Mouse (Mus musculus): ENCODE results near the gene 4930402H24Rik.

Gene 4930402H24Rik

GRCm38 (mm10) chr2:130805146-130805545 is 101.1 kb downstream of the 4930402H24Rik start:
- no peak for DNase-seq

DNA sequence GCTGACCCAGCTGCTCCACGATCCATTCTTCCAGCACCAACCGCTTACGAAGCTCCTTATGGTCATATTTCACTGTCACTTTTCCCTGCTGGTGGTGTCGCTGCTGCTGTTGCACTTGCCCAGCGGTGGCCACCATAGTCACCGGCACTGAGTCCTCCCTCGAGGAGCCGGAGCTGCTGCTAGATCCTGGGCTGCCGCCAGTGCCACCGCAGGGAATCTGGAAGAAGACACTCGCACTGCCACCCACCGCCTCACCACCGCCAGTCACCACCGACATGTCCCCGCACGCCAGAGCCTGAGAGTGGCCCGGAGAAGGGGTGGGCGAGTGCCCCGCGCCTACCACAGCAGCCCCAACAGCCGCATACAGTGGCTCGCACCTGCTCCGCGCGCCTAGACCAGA is 102.5 kb downstream of the 4930402H24Rik start:
- no peak for DNase-seq

DNA sequence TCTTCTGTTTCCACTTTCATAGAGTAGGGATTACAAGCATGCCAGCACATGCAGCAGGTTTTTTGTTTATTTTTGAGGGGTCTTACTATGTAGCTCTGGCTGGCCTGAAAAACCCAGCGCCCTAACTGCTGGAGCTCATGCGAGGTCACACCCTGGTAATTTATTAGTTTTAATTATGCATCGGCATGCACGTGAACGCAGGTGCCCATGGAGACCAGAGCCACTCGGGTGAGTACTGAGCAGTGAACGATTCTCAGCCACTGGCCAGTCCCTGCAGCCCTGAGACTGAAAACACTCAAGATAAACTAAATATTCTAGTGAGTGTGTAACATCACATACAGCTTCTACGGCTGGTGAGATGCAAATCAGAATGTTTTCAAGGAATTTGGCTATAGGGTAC is 110.5 kb downstream of the 4930402H24Rik start:
- DNase-seq: peak; percentile 39 to 65

DNA sequence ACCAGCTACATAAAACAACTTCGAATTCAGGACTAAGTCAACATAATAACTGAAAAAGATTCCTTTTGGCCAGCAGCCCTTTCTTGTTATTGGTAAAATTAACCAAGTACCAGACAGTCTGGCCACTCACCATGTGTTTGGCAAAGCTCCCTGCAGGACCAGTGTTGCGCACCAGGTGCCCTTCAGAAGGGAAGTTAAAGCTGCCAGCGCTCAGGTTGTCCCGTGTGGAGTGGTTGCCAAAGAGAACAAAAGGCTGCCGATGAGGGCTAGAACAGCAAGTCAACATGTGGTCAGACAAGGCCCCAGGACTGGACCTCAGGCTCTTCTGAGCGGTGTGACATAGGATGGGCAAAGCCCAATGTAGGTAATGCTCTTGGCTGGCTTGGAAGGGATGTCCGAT is 114.5 kb downstream of the 4930402H24Rik start:
- DNase-seq: no peak

DNA sequence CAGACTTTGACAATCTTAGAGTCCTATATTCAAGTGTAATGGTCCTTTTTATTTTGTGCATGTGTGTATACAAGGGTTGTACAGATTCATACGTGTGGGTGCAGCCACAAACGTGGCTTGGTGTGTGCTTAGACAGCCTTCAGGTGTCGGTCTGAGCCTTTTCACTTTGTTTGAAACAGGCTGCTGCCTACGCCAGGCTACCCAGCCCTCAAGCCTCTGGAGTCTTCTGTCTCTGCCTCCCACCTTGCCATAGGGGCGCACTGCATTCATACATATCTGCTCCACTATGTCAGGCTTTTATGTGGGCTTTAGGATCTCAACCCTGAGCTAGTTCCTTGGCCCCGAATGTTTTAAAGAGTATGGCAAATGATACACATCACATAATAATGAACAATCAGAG is 116.6 kb downstream of the 4930402H24Rik start:
- no peak for DNase-seq

GRCm38 (mm10) chr2:130789039-130789438 is 117.2 kb downstream of the 4930402H24Rik start:
- no peak for DNase-seq

DNA sequence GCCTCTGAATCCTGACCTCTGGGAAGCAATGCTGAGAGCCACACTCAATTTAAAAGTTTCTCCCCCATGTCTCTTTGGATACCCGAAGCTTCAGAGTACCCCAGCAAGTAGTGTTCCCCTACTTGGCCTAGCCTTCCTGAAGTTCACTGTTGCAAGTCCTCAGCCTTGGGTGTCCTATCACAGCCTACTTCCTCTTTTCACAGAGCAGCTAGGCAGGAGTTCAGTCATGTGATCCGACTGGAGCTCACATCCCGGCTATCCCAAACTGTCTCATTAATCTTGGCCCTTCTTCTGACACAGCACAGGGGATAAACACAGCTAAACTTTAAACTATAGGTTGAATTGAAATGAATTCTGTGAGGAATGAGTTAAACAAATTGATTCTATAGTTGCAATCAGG is 121.3 kb downstream of the 4930402H24Rik start:
- DNase-seq: no peak

DNA sequence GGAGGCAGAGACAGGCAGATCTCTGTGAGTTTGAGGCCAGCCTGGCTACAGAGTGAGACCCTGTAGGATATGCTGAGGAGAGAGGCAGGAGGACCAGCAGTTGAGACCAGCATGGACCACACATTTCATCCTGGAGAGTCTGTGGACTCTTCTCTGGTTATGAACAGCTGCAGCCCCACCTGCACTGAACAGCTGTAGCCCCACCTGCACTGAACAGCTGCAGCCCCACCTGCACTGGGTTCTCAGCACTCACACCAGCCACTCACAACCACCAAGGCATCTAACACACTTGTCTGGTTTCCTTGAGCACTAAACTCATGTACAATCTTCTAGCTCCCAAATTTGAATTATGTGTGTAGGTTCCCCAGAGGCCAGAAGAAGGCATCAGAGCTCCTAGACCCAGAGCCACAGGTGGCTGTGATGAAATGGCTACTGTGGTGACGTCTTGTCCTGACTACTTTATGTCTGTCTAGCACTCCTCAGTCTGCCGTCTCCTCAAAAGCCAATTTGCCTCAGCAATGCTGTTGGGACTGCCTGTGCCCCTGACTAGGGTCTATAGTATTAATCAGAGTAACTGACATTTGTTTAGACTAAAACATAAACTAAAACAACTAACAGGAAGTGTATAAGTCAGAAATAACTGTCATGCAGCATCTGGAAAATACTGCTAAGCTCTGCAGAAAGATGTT is 125.4 kb downstream of the 4930402H24Rik start:
- DNase-seq: no peak

GRCm38 (mm10) chr2:130779935-130780334 is 126.3 kb downstream of the 4930402H24Rik start:
- DNase-seq: no peak

DNA sequence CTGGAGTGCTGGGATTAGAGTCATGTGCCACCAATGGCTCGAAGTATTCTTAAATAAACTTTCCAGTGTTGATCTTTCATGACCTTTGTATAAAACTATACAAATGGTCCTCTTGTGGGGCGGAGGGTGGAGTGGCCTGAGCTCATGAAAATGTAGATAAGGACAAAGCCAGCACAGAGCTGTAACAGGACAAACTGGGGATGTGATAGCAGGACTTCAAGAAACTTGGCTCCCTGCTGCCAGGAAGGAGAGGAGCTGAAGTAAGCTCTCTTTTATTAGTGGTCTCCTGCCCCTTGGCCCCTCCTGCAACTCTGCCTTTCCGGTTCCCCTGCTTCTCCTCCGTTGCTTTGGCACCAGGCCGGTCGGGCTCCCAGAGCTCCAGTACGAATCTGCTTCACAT is 129.6 kb downstream of the 4930402H24Rik start:
- DNase-seq: no peak

DNA sequence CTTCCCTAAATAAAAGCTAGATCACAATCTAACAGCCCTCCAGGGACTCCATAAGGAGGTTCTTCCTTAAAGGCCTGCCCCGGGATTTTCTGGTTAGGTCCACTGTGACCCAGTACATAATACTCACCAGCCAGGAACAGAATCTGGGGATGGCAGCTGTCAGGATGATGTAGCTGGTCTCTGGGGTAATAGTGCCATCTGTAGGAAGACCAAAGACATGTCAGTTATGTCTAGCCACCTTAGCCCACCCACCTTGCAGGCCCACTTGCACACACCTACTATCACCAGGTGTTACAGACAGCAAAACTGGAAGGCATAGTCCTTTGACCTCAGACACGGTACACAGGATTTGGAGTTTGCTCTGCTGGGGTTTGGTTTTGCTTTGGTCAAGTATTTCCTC is 138.7 kb downstream of the 4930402H24Rik start:
- DNase-seq: no peak

DNA sequence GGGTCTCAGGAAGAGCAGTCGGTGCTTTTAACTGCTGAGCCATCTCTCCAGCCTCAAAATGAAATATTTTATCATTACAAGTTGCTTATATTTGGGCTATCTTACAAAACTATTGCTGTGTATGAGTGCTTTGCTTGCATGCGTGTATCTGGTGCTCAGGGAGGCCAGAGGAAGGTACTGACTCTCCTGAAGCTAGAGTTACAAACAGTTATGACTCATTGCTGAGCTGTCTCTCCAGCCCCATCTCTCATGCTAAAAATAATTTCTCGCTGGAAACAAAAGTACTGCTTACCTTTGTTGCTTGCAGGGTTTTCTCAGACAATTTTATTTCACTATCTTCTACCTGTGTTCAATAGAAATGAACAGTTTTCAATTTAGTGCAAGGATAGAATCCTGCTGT is 140.8 kb downstream of the 4930402H24Rik start:
- no peak for DNase-seq

DNA sequence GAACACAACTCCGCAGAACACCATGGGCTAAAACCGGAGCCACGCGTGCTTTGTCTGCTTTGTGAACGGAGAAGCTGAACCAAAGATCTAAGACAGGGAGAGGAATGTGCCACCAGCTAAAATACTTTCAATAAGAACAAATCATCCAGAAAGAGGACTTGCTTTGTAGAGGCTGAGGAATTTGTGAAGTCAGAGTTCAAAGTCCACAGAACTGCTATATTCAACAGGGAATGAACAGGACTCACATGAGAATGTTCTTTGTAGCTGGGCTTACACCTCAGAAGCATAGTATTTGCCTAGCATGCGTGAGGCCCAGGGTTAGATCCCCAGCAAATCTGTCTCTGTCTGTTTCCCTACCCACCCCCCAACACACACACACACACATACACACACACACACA is 145.3 kb downstream of the 4930402H24Rik start:
- DNase-seq: no peak

DNA sequence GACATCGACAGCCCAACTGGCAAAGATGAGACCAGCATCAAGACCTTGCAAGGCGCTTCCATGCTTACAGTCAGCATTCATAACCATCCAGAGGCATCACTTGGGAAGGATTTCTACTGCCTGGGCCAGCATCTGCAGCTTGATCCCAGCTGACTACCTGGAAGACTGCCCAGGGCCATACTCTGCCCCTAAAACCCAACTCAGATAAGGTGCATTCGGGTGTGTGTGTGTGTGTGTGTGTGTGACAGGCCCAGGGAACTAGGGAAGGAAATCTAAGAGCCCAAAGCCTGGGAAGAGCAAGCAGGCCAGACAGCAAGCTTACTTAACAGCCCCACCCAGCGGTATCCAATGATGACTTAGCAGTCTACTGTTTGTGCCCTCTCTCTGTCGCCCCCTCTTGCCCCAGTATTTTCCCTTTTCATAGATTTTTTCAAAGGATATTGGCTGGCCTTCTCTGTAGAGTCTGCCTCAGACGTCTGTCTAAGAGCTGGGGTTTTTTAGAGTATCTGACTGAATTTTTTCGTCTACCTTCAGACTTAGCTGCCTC is 151.1 kb downstream of the 4930402H24Rik start:
- no peak for DNase-seq

DNA sequence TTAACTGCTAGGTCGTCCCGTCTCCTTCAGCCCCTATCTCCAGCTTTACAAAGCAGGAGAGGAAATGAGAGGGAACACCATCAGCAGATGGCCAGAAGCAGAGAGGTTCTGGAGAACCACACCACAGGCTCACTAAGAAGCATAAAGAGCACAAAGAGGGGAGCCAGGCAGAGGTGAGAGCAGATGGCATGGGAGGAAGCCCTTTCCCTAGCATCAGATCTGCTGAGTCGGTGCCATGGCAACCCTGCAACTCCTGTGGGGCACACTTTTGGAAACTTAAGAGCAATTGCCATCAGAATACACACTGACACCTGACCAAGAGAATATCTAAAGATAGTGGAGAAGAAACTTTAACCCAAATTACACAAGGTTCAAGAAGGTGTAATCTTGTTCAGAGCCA is 151.6 kb downstream of the 4930402H24Rik start:
- no peak for DNase-seq

- DNase-seq: peak; percentile 20 to 22
Observed at GRCm38 (mm10) chr2:130750449-130750848, 155.8 kb downstream of the 4930402H24Rik start.

DNA sequence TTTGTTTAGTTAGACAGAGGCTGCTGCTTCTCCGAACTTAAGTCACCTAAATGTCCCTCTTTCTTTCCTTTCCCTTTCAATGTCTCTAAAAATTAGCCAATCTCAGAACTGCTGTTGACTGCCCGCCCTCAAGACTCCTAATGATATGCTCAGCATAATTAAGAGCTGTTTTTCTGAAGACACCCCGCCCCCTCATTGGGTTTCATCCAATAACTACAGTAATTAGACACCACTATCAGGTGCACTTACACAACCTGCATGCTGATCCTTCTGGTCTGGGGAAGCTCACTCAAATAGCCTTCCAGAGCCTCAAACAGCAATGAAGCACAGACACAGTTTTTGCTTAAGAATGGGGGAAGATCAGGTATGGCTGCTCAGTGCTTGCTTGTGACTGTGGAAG is 156.5 kb downstream of the 4930402H24Rik start:
- DNase-seq: no peak

GRCm38 (mm10) chr2:130743576-130743975 is 162.6 kb downstream of the 4930402H24Rik start:
- DNase-seq: no peak

GRCm38 (mm10) chr2:130740096-130740495 is 166.1 kb downstream of the 4930402H24Rik start:
- no peak for DNase-seq

- DNase-seq: no peak
Observed at GRCm38 (mm10) chr2:130738019-130738418, 168.2 kb downstream of the 4930402H24Rik start.

GRCm38 (mm10) chr2:130735281-130735680 is 170.9 kb downstream of the 4930402H24Rik start:
- no peak for DNase-seq

DNA sequence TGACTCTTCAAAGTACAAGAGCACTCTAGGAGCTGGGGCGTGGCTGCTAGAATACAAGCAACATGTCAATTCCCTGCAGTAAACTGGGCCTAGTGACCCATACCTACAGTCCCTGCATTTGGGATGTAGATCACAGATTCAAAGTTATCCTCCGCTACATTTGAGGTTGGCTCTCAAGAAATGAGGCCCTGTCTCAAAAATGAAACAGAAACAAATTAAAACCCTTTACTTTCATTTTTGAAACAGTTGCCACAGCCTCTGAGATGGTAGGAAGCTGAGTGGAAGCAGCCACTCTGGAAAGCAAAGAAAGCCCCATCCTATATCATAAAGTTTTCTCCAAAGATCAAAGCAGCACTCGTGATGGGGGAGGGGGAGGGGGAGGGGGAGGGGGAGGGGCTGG is 172.8 kb downstream of the 4930402H24Rik start:
- DNase-seq: no peak

DNA sequence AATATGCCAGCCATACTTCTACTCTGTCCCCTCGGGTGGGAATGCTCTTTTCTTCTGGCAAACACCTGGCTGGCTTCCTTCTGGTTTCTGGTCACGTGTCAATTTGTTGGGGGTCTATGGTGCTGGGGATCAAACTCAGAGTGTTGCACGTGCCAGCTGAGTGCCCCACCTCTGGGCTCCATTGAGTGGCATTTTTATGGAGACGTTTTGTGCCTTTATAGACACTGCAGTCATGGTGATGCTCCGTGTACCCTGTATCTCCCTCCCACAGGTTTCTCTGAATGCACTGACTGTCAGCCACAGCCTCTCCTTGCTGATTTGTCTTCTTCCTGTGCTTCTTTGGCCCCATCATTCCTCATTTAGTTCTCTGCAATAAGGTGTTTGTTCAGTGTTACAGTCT is 174.4 kb downstream of the 4930402H24Rik start:
- no peak for DNase-seq

DNA sequence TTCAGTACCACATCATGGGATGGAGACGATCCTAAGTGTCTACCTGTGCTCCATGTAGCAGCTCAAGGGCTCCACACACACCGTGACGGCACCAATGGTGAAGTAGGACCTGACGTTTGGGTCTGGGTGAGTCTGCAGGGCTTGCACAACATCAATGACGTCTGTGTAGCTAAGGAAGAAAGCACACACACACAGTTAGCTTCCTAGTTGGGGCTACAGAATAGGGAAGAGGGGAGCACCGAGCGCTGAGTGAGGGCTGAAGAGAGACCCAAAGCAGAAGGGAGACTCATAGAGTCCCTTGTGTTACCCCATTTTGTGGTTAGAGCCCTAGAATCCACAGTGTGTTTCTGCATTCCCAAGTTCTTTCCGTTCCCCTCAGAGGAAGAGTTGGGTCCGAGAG is 175.5 kb downstream of the 4930402H24Rik start:
- no peak for DNase-seq

Measured in kidney, postnatal 4 days (tissue).